Mouse (Mus musculus): ENCODE measurements around the gene Cald1. TPM values are rescaled to one million over a fixed set of nuclear protein-coding genes. Genes with fewer than 3 reads are reported as not detected.

Cald1 gene
- polyA plus RNA-seq, 1 experiment from 2014 or later = 233 TPM

DNA sequence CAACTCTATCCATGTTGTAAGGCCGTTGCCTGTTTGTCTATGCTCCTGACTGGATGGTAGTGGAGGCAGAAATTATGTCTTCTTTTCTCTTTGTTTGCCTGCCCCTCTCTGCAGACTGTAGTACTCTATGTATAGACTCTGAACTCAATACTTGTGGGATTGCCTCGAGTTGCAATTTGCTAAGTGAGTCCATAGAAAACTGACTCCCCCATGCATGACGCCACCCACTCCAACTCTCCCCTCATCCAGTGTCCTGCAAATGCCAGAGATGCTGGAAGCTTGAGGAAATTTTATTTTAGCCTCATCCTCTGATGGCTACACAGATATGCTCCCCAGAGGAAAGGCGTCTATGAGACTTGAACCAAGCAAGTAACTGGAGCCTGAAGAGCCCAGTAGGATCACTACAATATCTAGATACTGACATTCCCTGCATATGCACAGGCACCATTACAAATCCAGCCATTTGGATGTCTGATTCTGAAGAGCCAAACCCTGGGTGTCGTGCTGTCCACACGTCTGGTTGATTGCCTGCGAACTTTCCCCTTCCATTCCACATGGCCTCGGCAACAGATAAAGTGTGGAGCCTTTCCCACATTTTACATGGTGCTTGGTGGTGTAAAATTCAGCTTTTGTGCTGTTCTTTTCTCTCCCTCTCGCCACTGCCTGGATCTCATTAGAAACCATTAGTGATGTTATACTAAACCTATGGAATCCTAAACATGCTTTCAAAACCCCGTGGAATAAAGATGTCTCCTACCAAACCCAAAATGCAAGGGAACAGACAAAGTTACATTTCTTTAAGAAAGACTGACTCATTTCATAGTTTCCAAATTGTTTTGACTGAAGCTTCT is 39.5 kb downstream of the Cald1 start:
- no peak for ATAC-seq (replicated peaks; ENCODE audit: low FRiP score, low read depth)
- H3K27ac ChIP-seq = 0 out of 2 replicates have a peak overlapping the region, but pooled peaks have one; percentile 32
- H3K4me3 ChIP-seq (replicated peaks; ENCODE audit: low read depth, low read length) = no peak overlapping the region
- no peak for TF ChIP-seq CTCF (IDR thresholded peaks at IDR 0.05; ENCODE audit: low read depth)
- 0 out of 2 replicates have a peak, but pooled peaks cover 9% of the 10 kb centered on the region for H3K4me1 ChIP-seq (replicated peaks; ENCODE audit: insufficient read depth, low read length)
- no peak overlapping the region for H3K4me2 ChIP-seq (ENCODE audit: low read length)
- 48% methylated on average over 10 of the region's 10 CpGs for WGBS
- no peaks in the 10 kb centered on the region for H3K27me3 ChIP-seq (ENCODE audit: insufficient read depth, low read length)
- H3K9me3 ChIP-seq (replicated peaks; ENCODE audit: low read length) = no peaks in the 10 kb centered on the region
- DNase-seq (ENCODE audit: low spot score) = no peak
- H3K36me3 ChIP-seq (ENCODE audit: insufficient read depth, low read length) = no peaks in the 10 kb centered on the region
- no peak overlapping the region for H3K9ac ChIP-seq (ENCODE audit: low read depth, low read length)

DNA sequence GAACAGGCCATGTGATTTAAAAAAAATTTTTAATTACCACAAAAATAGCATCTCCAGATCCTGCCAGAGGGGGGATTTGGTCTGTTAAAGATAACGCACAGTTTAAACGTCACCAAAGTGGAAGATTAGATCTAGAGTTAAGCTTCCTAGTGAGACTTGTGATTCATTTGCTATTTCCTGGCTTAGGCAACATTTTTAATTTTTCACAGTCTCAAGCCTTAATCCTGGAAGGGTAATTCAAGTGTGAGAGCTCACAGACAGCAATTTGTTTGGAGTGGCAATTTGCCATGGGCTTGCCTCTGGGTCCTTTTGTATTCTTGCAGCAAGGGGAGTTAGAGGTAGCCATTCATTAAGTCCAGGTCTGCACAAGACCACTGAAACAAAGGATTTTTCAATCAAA is 40.4 kb downstream of the Cald1 start:
- peak; percentile 84 for DNase-seq (ENCODE audit: low spot score)
- Histone ChIP-seq H3K4me1 (replicated peaks; ENCODE audit: insufficient read depth, low read length) (0 out of 2 replicates have a peak, but pooled peaks cover 9% of the 10 kb centered on the region), H3K27me3 (ENCODE audit: insufficient read depth, low read length) (no peaks in the 10 kb centered on the region), H3K4me2 (ENCODE audit: low read length) (no peak overlapping the region; the same call in 1 of the 2 replicates), H3K9me3 (replicated peaks; ENCODE audit: low read length) (no peaks in the 10 kb centered on the region), H3K36me3 (ENCODE audit: insufficient read depth, low read length) (no peaks in the 10 kb centered on the region), H3K27ac (no peak overlapping the region), H3K4me3 (replicated peaks; ENCODE audit: low read depth, low read length) (no peak overlapping the region), H3K9ac (ENCODE audit: low read depth, low read length) (no peak overlapping the region)
- TF ChIP-seq CTCF (IDR thresholded peaks at IDR 0.05; ENCODE audit: low read depth) = peak; percentile 29; the same call in 1 of the 2 replicates
- WGBS = 20% methylated on average over 2 of the region's 2 CpGs
- ATAC-seq (replicated peaks; ENCODE audit: low FRiP score, low read depth) = no peak

DNA sequence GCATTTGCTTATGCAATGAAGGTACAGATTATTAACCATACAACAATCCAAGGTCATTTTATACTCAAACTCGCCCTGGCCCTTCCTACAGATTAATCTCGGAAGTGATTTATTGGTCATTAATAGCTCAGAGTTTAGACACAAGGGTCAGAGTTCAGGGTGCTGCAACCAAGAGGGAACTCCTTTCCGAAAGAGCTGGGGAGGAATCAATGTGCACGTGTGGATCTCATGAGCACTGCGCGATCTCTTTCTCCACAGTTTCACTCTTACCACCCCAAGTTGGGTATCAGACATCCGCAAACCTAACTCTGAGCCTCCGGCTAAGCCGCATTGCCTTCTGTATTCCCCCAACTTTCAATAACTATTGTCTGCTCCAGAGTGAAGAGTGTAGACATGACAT is 41.9 kb downstream of the Cald1 start:
- H3K36me3 ChIP-seq (ENCODE audit: insufficient read depth, low read length) = no peaks in the 10 kb centered on the region
- H3K4me1 ChIP-seq (replicated peaks; ENCODE audit: insufficient read depth, low read length) = 0 out of 2 replicates have a peak, but pooled peaks cover 9% of the 10 kb centered on the region
- no peak for ATAC-seq (replicated peaks; ENCODE audit: low FRiP score, low read depth)
- no peaks in the 10 kb centered on the region for H3K27me3 ChIP-seq (ENCODE audit: insufficient read depth, low read length)
- no peak for TF ChIP-seq CTCF (IDR thresholded peaks at IDR 0.05; ENCODE audit: low read depth)
- no peak overlapping the region for H3K4me2 ChIP-seq (ENCODE audit: low read length)
- no peak overlapping the region for H3K4me3 ChIP-seq (replicated peaks; ENCODE audit: low read depth, low read length)
- 59% methylated on average over 9 of the region's 9 CpGs for WGBS
- no peak overlapping the region for H3K9ac ChIP-seq (ENCODE audit: low read depth, low read length)
- no peaks in the 10 kb centered on the region for H3K9me3 ChIP-seq (replicated peaks; ENCODE audit: low read length)
- H3K27ac ChIP-seq = no peak overlapping the region
- no peak for DNase-seq (ENCODE audit: low spot score)

DNA sequence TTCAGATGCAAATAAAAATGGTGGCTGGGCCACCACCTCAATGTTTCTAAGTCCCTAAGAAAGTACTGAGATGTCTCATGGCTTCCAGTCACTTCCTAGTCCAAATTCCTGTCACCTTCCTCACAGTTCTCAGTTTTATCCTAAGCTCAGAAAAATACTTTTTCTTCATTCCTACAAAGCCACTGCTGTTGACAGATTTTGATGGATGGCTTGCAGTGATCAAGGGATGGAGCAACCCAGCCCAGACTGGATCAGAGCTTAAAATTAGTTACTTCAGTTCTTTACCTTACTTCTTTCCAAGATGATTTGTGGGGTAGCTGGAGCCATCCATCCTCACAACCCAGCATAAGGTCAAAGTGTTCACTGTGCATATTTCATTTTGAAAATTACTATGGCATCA is 42.8 kb downstream of the Cald1 start:
- Histone ChIP-seq H3K27me3 (ENCODE audit: insufficient read depth, low read length) (no peaks in the 10 kb centered on the region), H3K9me3 (replicated peaks; ENCODE audit: low read length) (no peaks in the 10 kb centered on the region), H3K27ac (no peak overlapping the region), H3K4me2 (ENCODE audit: low read length) (no peak overlapping the region), H3K36me3 (ENCODE audit: insufficient read depth, low read length) (no peaks in the 10 kb centered on the region), H3K4me1 (replicated peaks; ENCODE audit: insufficient read depth, low read length) (0 out of 2 replicates have a peak, but pooled peaks cover 9% of the 10 kb centered on the region), H3K9ac (ENCODE audit: low read depth, low read length) (no peak overlapping the region), H3K4me3 (replicated peaks; ENCODE audit: low read depth, low read length) (no peak overlapping the region)
- TF ChIP-seq CTCF (IDR thresholded peaks at IDR 0.05; ENCODE audit: low read depth) = no peak
- ATAC-seq (replicated peaks; ENCODE audit: low FRiP score, low read depth) (no peak), DNase-seq (ENCODE audit: low spot score) (no peak)

DNA sequence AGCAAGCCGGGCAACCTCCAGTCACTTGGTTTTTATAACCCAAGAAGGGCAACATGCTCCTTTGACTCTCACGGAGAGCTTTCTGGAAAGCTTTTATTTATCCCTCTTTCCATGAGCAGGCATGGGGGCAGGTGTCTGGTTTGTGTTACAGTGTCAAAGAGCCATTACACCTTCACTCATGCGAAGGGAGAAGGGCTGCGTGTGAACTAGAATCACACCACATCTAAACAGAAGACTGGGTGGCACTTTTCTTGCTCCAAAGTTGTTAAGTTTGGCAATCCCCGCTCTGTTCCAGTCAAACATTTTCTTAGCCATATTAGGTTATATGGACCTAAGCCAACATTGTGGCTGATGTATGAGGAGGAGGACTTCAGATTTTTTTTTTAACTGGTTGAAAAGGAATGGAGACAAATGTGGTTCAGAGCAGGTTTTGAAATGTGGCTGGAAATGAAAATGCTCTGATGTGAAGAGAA is 43.8 kb downstream of the Cald1 start:
- Histone ChIP-seq H3K4me1 (replicated peaks; ENCODE audit: insufficient read depth, low read length) (0 out of 2 replicates have a peak, but pooled peaks cover 9% of the 10 kb centered on the region), H3K9me3 (replicated peaks; ENCODE audit: low read length) (no peaks in the 10 kb centered on the region), H3K27ac (no peak overlapping the region), H3K36me3 (ENCODE audit: insufficient read depth, low read length) (no peaks in the 10 kb centered on the region), H3K4me3 (replicated peaks; ENCODE audit: low read depth, low read length) (no peak overlapping the region), H3K27me3 (ENCODE audit: insufficient read depth, low read length) (no peaks in the 10 kb centered on the region), H3K4me2 (ENCODE audit: low read length) (no peak overlapping the region), H3K9ac (ENCODE audit: low read depth, low read length) (no peak overlapping the region)
- DNase-seq (ENCODE audit: low spot score) (peak; percentile 63), ATAC-seq (replicated peaks; ENCODE audit: low FRiP score, low read depth) (no peak)
- 35% methylated on average over 5 of the region's 5 CpGs for WGBS
- TF ChIP-seq CTCF (IDR thresholded peaks at IDR 0.05; ENCODE audit: low read depth) = no peak

DNA sequence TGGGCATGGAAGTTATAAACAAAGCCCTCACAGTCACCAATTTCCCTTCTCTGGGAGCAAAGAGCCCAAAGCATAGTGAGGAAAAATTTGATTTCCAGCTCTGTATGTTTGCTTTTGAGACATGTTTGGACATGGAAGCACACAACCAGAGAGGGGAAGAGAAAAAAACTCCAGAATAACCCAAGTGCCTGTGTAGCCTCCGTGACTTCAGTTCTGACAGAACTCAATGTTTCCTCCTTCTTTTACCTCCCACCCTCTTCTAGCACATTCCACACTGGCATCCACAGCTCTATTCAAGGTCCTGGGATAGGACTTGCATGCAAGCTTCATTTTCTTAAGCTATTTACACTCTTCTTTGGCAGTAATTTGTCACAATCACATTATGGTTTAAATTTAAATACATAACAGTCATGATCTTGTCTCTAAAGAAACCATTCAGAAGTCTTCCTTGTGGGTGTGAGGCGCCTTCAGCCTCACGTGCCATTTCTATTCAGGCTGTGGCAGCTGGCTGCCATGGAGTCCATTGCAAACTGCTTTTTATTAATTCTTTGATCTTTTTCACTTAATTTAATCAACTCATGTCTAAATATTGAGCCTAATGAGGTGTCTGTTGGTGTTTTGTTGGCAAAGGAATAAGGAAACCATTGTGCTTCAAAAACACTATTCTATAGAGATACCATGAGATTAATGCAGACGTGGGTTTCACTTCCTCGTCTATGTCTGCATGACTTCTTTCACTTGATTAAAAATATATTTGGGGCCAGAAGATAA is 49.9 kb downstream of the Cald1 start:
- DNase-seq (ENCODE audit: low spot score) (no peak), ATAC-seq (replicated peaks; ENCODE audit: low FRiP score, low read depth) (no peak)
- Histone ChIP-seq H3K36me3 (ENCODE audit: insufficient read depth, low read length) (no peaks in the 10 kb centered on the region), H3K4me1 (replicated peaks; ENCODE audit: insufficient read depth, low read length) (no peaks in the 10 kb centered on the region; the same call in 1 of the 2 replicates), H3K9ac (ENCODE audit: low read depth, low read length) (no peak overlapping the region), H3K27me3 (ENCODE audit: insufficient read depth, low read length) (no peaks in the 10 kb centered on the region), H3K4me2 (ENCODE audit: low read length) (no peak overlapping the region), H3K9me3 (replicated peaks; ENCODE audit: low read length) (no peaks in the 10 kb centered on the region), H3K27ac (no peak overlapping the region), H3K4me3 (replicated peaks; ENCODE audit: low read depth, low read length) (no peak overlapping the region)
- WGBS = 75% methylated on average over 5 of the region's 5 CpGs
- no peak for TF ChIP-seq CTCF (IDR thresholded peaks at IDR 0.05; ENCODE audit: low read depth)
